Mouse (Mus musculus): Measurements from ENCODE around the gene Tm9sf1. TPM values are rescaled to one million over a fixed set of nuclear protein-coding genes. Genes with fewer than 3 reads are reported as not detected.

Gene Tm9sf1
- total and polyA plus RNA-seq, 3 experiments, result 36.1 to 65.3 (median 51.3) TPM

GRCm38 (mm10) chr14:55617822-55618221, 25.8 kb downstream of the Tm9sf1 start, which contains the start of gene Rec8:
Gene Rec8 (plus strand): TSS chr14:55618037.
- no peaks in the 10 kb centered on the region for H3K79me2 ChIP-seq (replicated peaks; ENCODE audit: control insufficient read depth, extremely low read depth, insufficient read depth, poor library complexity, severe bottlenecking)
- H3K27ac ChIP-seq (ENCODE audit: insufficient read depth, low read depth), result no peak within 1 kb of the TSS
- no peak for DNase-seq (ENCODE audit: extremely low read depth)
- H3K4me3 ChIP-seq (replicated peaks in 1 of 3; ENCODE audit: low read depth in 2 of 3, low read length in 2 of 3, poor library complexity in 1 of 3), result no peak within 1 kb of the TSS
- dilution Hi-C loops (cut with MboI; ENCODE audit: extremely low pct_ligation_motif_present, extremely low pct_unique_long_range_greater_than_20kb, low sequenced_read_pairs) (no loop called here), in situ Hi-C loops (cut with MboI; ENCODE audit: low pct_ligation_motif_present, low pct_unique_long_range_greater_than_20kb, low sequenced_read_pairs) (no loop called here)
- H3K4me1 ChIP-seq (ENCODE audit: control insufficient read depth in 1 of 2, insufficient read depth in 2 of 2), result no peaks in the 10 kb centered on the region
- H3K36me3 ChIP-seq (replicated peaks in 1 of 2; ENCODE audit: control insufficient read depth in 1 of 2, insufficient read depth in 1 of 2, low read length in 1 of 2), result peaks cover 0 to 9% of the 10 kb centered on the region in 2 experiments
- H3K9me3 ChIP-seq (replicated peaks; ENCODE audit: low read length), result no peaks in the 10 kb centered on the region
- no peak for TF ChIP-seq USF2 (conservative IDR thresholded peaks at IDR 0.05; ENCODE audit: low read depth, low read length)
- no peak for TF ChIP-seq CTCF (conservative IDR thresholded peaks at IDR 0.05 in 1 of 2, IDR thresholded peaks at IDR 0.05 in 1 of 2; ENCODE audit: low read depth in 2 of 2, low read length in 2 of 2)
- no peak for TF ChIP-seq IRF4 (IDR thresholded peaks at IDR 0.05; ENCODE audit: low read depth, low read length)
- TF ChIP-seq ELF1 (IDR thresholded peaks at IDR 0.05; ENCODE audit: low read depth, low read length), result no peak
- TF ChIP-seq SMC3 (IDR thresholded peaks at IDR 0.05; ENCODE audit: low read depth, low read length), result no peak
- TF ChIP-seq GABPA (IDR thresholded peaks at IDR 0.05; ENCODE audit: insufficient replicate concordance, low read depth, low read length), result no peak
- no peak for TF ChIP-seq JUN (IDR thresholded peaks at IDR 0.05; ENCODE audit: insufficient read depth, low read depth, low read length)
- no peak for TF ChIP-seq NELFE (IDR thresholded peaks at IDR 0.05; ENCODE audit: low read depth, low read length)
- no peak for TF ChIP-seq CHD1 (IDR thresholded peaks at IDR 0.05; ENCODE audit: low read depth, low read length)
- no peak for TF ChIP-seq UBTF (IDR thresholded peaks at IDR 0.05; ENCODE audit: low read depth, low read length)
- TF ChIP-seq PAX5 (IDR thresholded peaks at IDR 0.05; ENCODE audit: low read length), result no peak
- TF ChIP-seq EP300 (IDR thresholded peaks at IDR 0.05; ENCODE audit: low read length), result no peak
- TF ChIP-seq HCFC1 (IDR thresholded peaks at IDR 0.05; ENCODE audit: low read depth, low read length), result no peak
- no peak for TF ChIP-seq SIN3A (IDR thresholded peaks at IDR 0.05; ENCODE audit: low read length)
- TF ChIP-seq MEF2A (IDR thresholded peaks at IDR 0.05; ENCODE audit: borderline replicate concordance, low read depth, low read length), result no peak
- H3K4me2 ChIP-seq (ENCODE audit: insufficient read depth, low read depth, poor library complexity, severe bottlenecking), result no peak within 1 kb of the TSS
- H3K27me3 ChIP-seq (replicated peaks), result no peaks in the 10 kb centered on the region
- no peak within 1 kb of the TSS for H3K9ac ChIP-seq (ENCODE audit: insufficient read depth, low read depth)

DNA sequence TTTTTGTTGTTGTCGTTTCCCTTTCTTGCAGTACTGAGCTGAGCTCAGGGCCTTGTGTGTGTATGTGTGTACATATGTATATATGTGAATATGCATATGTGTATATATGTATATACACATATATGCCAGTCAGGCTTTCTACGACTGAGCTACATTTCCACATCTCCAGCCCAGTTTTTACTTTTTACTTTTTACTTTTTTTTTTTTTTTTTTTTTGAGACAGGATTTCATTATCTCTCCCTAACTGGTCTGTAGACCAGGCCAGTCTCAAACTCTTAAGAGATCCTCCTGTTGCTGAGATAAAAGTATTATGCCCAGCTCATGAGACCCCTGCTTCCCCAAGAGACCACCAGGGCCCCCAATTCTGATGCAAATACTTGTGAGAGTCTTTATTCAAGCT, 26.8 kb downstream of the Tm9sf1 start:
- Histone ChIP-seq H3K4me3 (replicated peaks in 1 of 3; ENCODE audit: low read depth in 2 of 3, low read length in 2 of 3, poor library complexity in 1 of 3) (no peak overlapping the region), H3K27me3 (replicated peaks) (no peaks in the 10 kb centered on the region), H3K79me2 (replicated peaks; ENCODE audit: control insufficient read depth, extremely low read depth, insufficient read depth, poor library complexity, severe bottlenecking) (no peaks in the 10 kb centered on the region), H3K9me3 (replicated peaks; ENCODE audit: low read length) (no peaks in the 10 kb centered on the region), H3K36me3 (replicated peaks in 1 of 2; ENCODE audit: control insufficient read depth in 1 of 2, insufficient read depth in 1 of 2, low read length in 1 of 2) (no peaks in the 10 kb centered on the region), H3K27ac (ENCODE audit: insufficient read depth, low read depth) (no peak overlapping the region), H3K4me1 (ENCODE audit: control insufficient read depth in 1 of 2, insufficient read depth in 2 of 2) (no peaks in the 10 kb centered on the region), H3K4me2 (ENCODE audit: insufficient read depth, low read depth, poor library complexity, severe bottlenecking) (no peak overlapping the region), H3K9ac (ENCODE audit: insufficient read depth, low read depth) (no peak overlapping the region)
- TF ChIP-seq HCFC1 (IDR thresholded peaks at IDR 0.05; ENCODE audit: low read depth, low read length), result no peak
- no peak for TF ChIP-seq IRF4 (IDR thresholded peaks at IDR 0.05; ENCODE audit: low read depth, low read length)
- no peak for TF ChIP-seq ELF1 (IDR thresholded peaks at IDR 0.05; ENCODE audit: low read depth, low read length)
- TF ChIP-seq USF2 (conservative IDR thresholded peaks at IDR 0.05; ENCODE audit: low read depth, low read length), result no peak
- TF ChIP-seq TBP (conservative IDR thresholded peaks at IDR 0.05; ENCODE audit: low read depth, low read length), result no peak
- no peak for TF ChIP-seq SIN3A (IDR thresholded peaks at IDR 0.05; ENCODE audit: low read length)
- TF ChIP-seq E2F4 (IDR thresholded peaks at IDR 0.05; ENCODE audit: insufficient replicate concordance, low read depth, low read length), result no peak
- TF ChIP-seq UBTF (IDR thresholded peaks at IDR 0.05; ENCODE audit: low read depth, low read length), result no peak
- no peak for TF ChIP-seq PAX5 (IDR thresholded peaks at IDR 0.05; ENCODE audit: low read length)
- TF ChIP-seq POLR2AphosphoS2 (IDR thresholded peaks at IDR 0.05; ENCODE audit: low read depth, low read length), result no peak
- no peak for TF ChIP-seq NELFE (IDR thresholded peaks at IDR 0.05; ENCODE audit: low read depth, low read length)
- no peak for DNase-seq (ENCODE audit: extremely low read depth)
- in situ Hi-C loops (cut with MboI; ENCODE audit: low pct_ligation_motif_present, low pct_unique_long_range_greater_than_20kb, low sequenced_read_pairs), result no loop called here
- dilution Hi-C loops (cut with MboI; ENCODE audit: extremely low pct_ligation_motif_present, extremely low pct_unique_long_range_greater_than_20kb, low sequenced_read_pairs), result no loop called here

Measured in CH12.LX (cell line).